Mouse (Mus musculus): Measurements from ENCODE around the gene Zfp12. TPM values are rescaled to one million over a fixed set of nuclear protein-coding genes. Genes with fewer than 3 reads are reported as not detected.

The Zfp12 gene
- polyA plus RNA-seq, 1 experiment, result 12.4 TPM

GRCm38 (mm10) chr5:143205015-143205414 lies 29.9 kb upstream of the Zfp12 start:
- H3K4me1 ChIP-seq (ENCODE audit: control insufficient read depth, insufficient read depth, low read length), result no peaks in the 10 kb centered on the region

GRCm38 (mm10) chr5:143213832-143214231 lies 21.1 kb upstream of the Zfp12 start:
- TF ChIP-seq CTCF (IDR thresholded peaks at IDR 0.05; ENCODE audit: low read depth, low read length) (no peak), POLR2A (IDR thresholded peaks at IDR 0.05; ENCODE audit: insufficient read depth, low read length) (no peak), EP300 (IDR thresholded peaks at IDR 0.05; ENCODE audit: insufficient read depth, low read depth, low read length) (no peak)
- Histone ChIP-seq H3K27ac (ENCODE audit: insufficient read depth, low read length) (no peak overlapping the region), H3K27me3 (ENCODE audit: control insufficient read depth, insufficient read depth, low read length, poor library complexity, severe bottlenecking) (no peaks in the 10 kb centered on the region), H3K4me1 (ENCODE audit: control insufficient read depth, insufficient read depth, low read length) (no peaks in the 10 kb centered on the region), H3K9me3 (replicated peaks; ENCODE audit: control insufficient read depth, insufficient read depth, low read length, poor library complexity, severe bottlenecking) (no peaks in the 10 kb centered on the region), H3K9ac (ENCODE audit: low read depth, poor library complexity, severe bottlenecking) (no peak overlapping the region), H3K36me3 (ENCODE audit: control insufficient read depth, insufficient read depth, low read length, poor library complexity, severe bottlenecking) (no peaks in the 10 kb centered on the region), H3K4me3 (ENCODE audit: low read depth, low read length) (no peak overlapping the region)

More at GRCm38 (mm10) chr5:143205015-143205414, 29.9 kb upstream of the Zfp12 start:
- H3K27me3 ChIP-seq (ENCODE audit: control insufficient read depth, insufficient read depth, low read length, poor library complexity, severe bottlenecking), result no peaks in the 10 kb centered on the region
- no peak overlapping the region for H3K4me3 ChIP-seq (ENCODE audit: low read depth, low read length)
- H3K9me3 ChIP-seq (replicated peaks; ENCODE audit: control insufficient read depth, insufficient read depth, low read length, poor library complexity, severe bottlenecking), result peaks cover 11% of the 10 kb centered on the region
- TF ChIP-seq EP300 (IDR thresholded peaks at IDR 0.05; ENCODE audit: insufficient read depth, low read depth, low read length), result no peak
- TF ChIP-seq CTCF (IDR thresholded peaks at IDR 0.05; ENCODE audit: low read depth, low read length), result peak; percentile 65
- H3K36me3 ChIP-seq (ENCODE audit: control insufficient read depth, insufficient read depth, low read length, poor library complexity, severe bottlenecking), result no peaks in the 10 kb centered on the region
- H3K9ac ChIP-seq (ENCODE audit: low read depth, poor library complexity, severe bottlenecking), result no peak overlapping the region
- H3K27ac ChIP-seq (ENCODE audit: insufficient read depth, low read length), result no peak overlapping the region

GRCm38 (mm10) chr5:143220996-143221395 lies 14.0 kb upstream of the Zfp12 start:
- Histone ChIP-seq H3K9me3 (replicated peaks; ENCODE audit: control insufficient read depth, insufficient read depth, low read length, poor library complexity, severe bottlenecking) (no peaks in the 10 kb centered on the region), H3K27me3 (ENCODE audit: control insufficient read depth, insufficient read depth, low read length, poor library complexity, severe bottlenecking) (no peaks in the 10 kb centered on the region), H3K27ac (ENCODE audit: insufficient read depth, low read length) (no peak overlapping the region), H3K9ac (ENCODE audit: low read depth, poor library complexity, severe bottlenecking) (no peak overlapping the region), H3K36me3 (ENCODE audit: control insufficient read depth, insufficient read depth, low read length, poor library complexity, severe bottlenecking) (no peaks in the 10 kb centered on the region), H3K4me3 (ENCODE audit: low read depth, low read length) (no peak overlapping the region), H3K4me1 (ENCODE audit: control insufficient read depth, insufficient read depth, low read length) (no peaks in the 10 kb centered on the region)
- no peak for TF ChIP-seq EP300 (IDR thresholded peaks at IDR 0.05; ENCODE audit: insufficient read depth, low read depth, low read length)
- TF ChIP-seq POLR2A (IDR thresholded peaks at IDR 0.05; ENCODE audit: insufficient read depth, low read length), result no peak
- no peak for TF ChIP-seq CTCF (IDR thresholded peaks at IDR 0.05; ENCODE audit: low read depth, low read length)

- no peak for TF ChIP-seq CTCF (IDR thresholded peaks at IDR 0.05; ENCODE audit: low read depth, low read length)
- TF ChIP-seq POLR2A (IDR thresholded peaks at IDR 0.05; ENCODE audit: insufficient read depth, low read length), result no peak
- no peak for TF ChIP-seq EP300 (IDR thresholded peaks at IDR 0.05; ENCODE audit: insufficient read depth, low read depth, low read length)
- Histone ChIP-seq H3K9me3 (replicated peaks; ENCODE audit: control insufficient read depth, insufficient read depth, low read length, poor library complexity, severe bottlenecking) (no peaks in the 10 kb centered on the region), H3K4me3 (ENCODE audit: low read depth, low read length) (no peak overlapping the region), H3K4me1 (ENCODE audit: control insufficient read depth, insufficient read depth, low read length) (no peaks in the 10 kb centered on the region), H3K9ac (ENCODE audit: low read depth, poor library complexity, severe bottlenecking) (no peak overlapping the region), H3K36me3 (ENCODE audit: control insufficient read depth, insufficient read depth, low read length, poor library complexity, severe bottlenecking) (no peaks in the 10 kb centered on the region), H3K27ac (ENCODE audit: insufficient read depth, low read length) (no peak overlapping the region), H3K27me3 (ENCODE audit: control insufficient read depth, insufficient read depth, low read length, poor library complexity, severe bottlenecking) (no peaks in the 10 kb centered on the region)
Observed at GRCm38 (mm10) chr5:143222287-143222686, 12.7 kb upstream of the Zfp12 start.

GRCm38 (mm10) chr5:143226790-143227189 lies 8.2 kb upstream of the Zfp12 start, which contains the start of gene Spdye4a:
Gene Spdye4a, minus strand, starts transcription at chr5:143226890.
- Histone ChIP-seq H3K27ac (ENCODE audit: insufficient read depth, low read length) (no peak within 1 kb of the TSS), H3K36me3 (ENCODE audit: control insufficient read depth, insufficient read depth, low read length, poor library complexity, severe bottlenecking) (no peaks in the 10 kb centered on the region), H3K4me1 (ENCODE audit: control insufficient read depth, insufficient read depth, low read length) (no peaks in the 10 kb centered on the region), H3K27me3 (ENCODE audit: control insufficient read depth, insufficient read depth, low read length, poor library complexity, severe bottlenecking) (no peaks in the 10 kb centered on the region), H3K9me3 (replicated peaks; ENCODE audit: control insufficient read depth, insufficient read depth, low read length, poor library complexity, severe bottlenecking) (no peaks in the 10 kb centered on the region), H3K9ac (ENCODE audit: low read depth, poor library complexity, severe bottlenecking) (no peak within 1 kb of the TSS), H3K4me3 (ENCODE audit: low read depth, low read length) (no peak within 1 kb of the TSS)
- TF ChIP-seq EP300 (IDR thresholded peaks at IDR 0.05; ENCODE audit: insufficient read depth, low read depth, low read length), result no peak
- TF ChIP-seq POLR2A (IDR thresholded peaks at IDR 0.05; ENCODE audit: insufficient read depth, low read length), result no peak
- TF ChIP-seq CTCF (IDR thresholded peaks at IDR 0.05; ENCODE audit: low read depth, low read length), result no peak

- Histone ChIP-seq H3K9ac (ENCODE audit: low read depth, poor library complexity, severe bottlenecking) (no peak overlapping the region), H3K36me3 (ENCODE audit: control insufficient read depth, insufficient read depth, low read length, poor library complexity, severe bottlenecking) (no peaks in the 10 kb centered on the region), H3K4me3 (ENCODE audit: low read depth, low read length) (no peak overlapping the region), H3K27ac (ENCODE audit: insufficient read depth, low read length) (no peak overlapping the region), H3K9me3 (replicated peaks; ENCODE audit: control insufficient read depth, insufficient read depth, low read length, poor library complexity, severe bottlenecking) (no peaks in the 10 kb centered on the region), H3K4me1 (ENCODE audit: control insufficient read depth, insufficient read depth, low read length) (no peaks in the 10 kb centered on the region), H3K27me3 (ENCODE audit: control insufficient read depth, insufficient read depth, low read length, poor library complexity, severe bottlenecking) (no peaks in the 10 kb centered on the region)
- TF ChIP-seq POLR2A (IDR thresholded peaks at IDR 0.05; ENCODE audit: insufficient read depth, low read length) (no peak), EP300 (IDR thresholded peaks at IDR 0.05; ENCODE audit: insufficient read depth, low read depth, low read length) (no peak), CTCF (IDR thresholded peaks at IDR 0.05; ENCODE audit: low read depth, low read length) (no peak)
Observed at GRCm38 (mm10) chr5:143236036-143236435, 1.1 kb downstream of the Zfp12 start.
